In genomic region chr16:45029080-45029479, GRCm38 (mm10) we compare ENCODE assay signal across 25 mouse cellular contexts.
DNase-seq lines count a peak whose midpoint lies in the region; ATAC-seq and TF ChIP-seq lines count a peak whose summit lies in the region.
"Had no signal": no experiment of that assay in that cellular context is flagged by ENCODE, and none has a peak within 500 bp of the region (broad histone marks: within the 10 kb centered on the region; RNA-seq: fewer than 3 reads in every experiment).

No protein-coding gene starts in this region.

- TF ChIP-seq CTCF in liver, postnatal 0 days (IDR thresholded peaks at IDR 0.05; ENCODE audit: low read depth): no peak
- no peak for TF ChIP-seq CTCF in thymus, adult 2 months (IDR thresholded peaks at IDR 0.05; ENCODE audit: borderline replicate concordance, control insufficient read depth, extremely low read depth, insufficient read depth, low read length, poor library complexity)

- no peak for TF ChIP-seq POLR2A in thymus, adult 2 months (IDR thresholded peaks at IDR 0.05; ENCODE audit: control insufficient read depth, extremely low read depth, insufficient read depth, low read length, poor library complexity)

- no peak for TF ChIP-seq EP300 in liver, postnatal 0 days (IDR thresholded peaks at IDR 0.05; ENCODE audit: low read depth)

- peak overlapping the region; percentile 35; the same call in 1 of the 2 replicates for H3K27ac ChIP-seq in liver, postnatal 0 days (ENCODE audit: low read depth)
- no peak overlapping the region for H3K27ac ChIP-seq in thymus, adult 2 months (ENCODE audit: control insufficient read depth, insufficient read depth, low read length)
- no peak overlapping the region for H3K27ac ChIP-seq in forebrain, embryonic 11.5 days (ENCODE audit: low read depth, low read length)
- H3K27ac ChIP-seq: embryonic facial prominence, embryonic 13.5 days; embryonic facial prominence, embryonic 15.5 days; forebrain, embryonic 12.5 days had no signal

- no peak for DNase-seq in liver, postnatal 0 days
- DNase-seq in liver: no peak
- peak; percentile 20 for DNase-seq in adipocyte (ENCODE audit: low spot score)
- no peak for DNase-seq in cerebellum, adult 8-10 months
- DNase-seq in thymus, adult 2 months: no peak
- DNase-seq in forebrain, embryonic 11.5 days (ENCODE audit: low spot score): no peak
- DNase-seq: adrenal gland, postnatal 25 days; B cell, adult 2 months; cerebellum, adult 11-12 months; cerebellum, adult 2 months; cerebellum, adult 9-11 months; cerebellum, postnatal 14 days; cerebellum, postnatal 36 days; embryo, embryonic 11 days had no signal

- no peaks in the 10 kb centered on the region; the same call in 1 of the 2 replicates for H3K4me1 ChIP-seq in liver, postnatal 0 days (ENCODE audit: insufficient read depth)
- H3K4me1 ChIP-seq in thymus, adult 2 months (replicated peaks; ENCODE audit: control insufficient read depth, insufficient read depth, low read length): no peaks in the 10 kb centered on the region
- no peaks in the 10 kb centered on the region for H3K4me1 ChIP-seq in forebrain, embryonic 11.5 days (replicated peaks; ENCODE audit: control insufficient read depth, insufficient read depth, low read length)
- H3K4me1 ChIP-seq: embryonic facial prominence, embryonic 13.5 days; embryonic facial prominence, embryonic 15.5 days; forebrain, embryonic 12.5 days had no signal

- no peaks in the 10 kb centered on the region for H3K9me3 ChIP-seq in liver, postnatal 0 days (ENCODE audit: low read length)
- no peaks in the 10 kb centered on the region for H3K9me3 ChIP-seq in forebrain, embryonic 11.5 days (ENCODE audit: control insufficient read depth, low read length)
- H3K9me3 ChIP-seq: embryonic facial prominence, embryonic 13.5 days; embryonic facial prominence, embryonic 15.5 days; forebrain, embryonic 12.5 days; G1E had no signal

- ATAC-seq in liver, postnatal 0 days: no peak
- 0 out of 2 replicates have a peak, but pooled peaks have one; percentile 13 for ATAC-seq in granulocyte monocyte progenitor cell, adult 5-6 weeks (replicated peaks; ENCODE audit: poor library complexity, severe bottlenecking)
- ATAC-seq in forebrain, embryonic 11.5 days (replicated peaks; ENCODE audit: low FRiP score): no peak
- ATAC-seq: activated CD4-positive, CD25-positive, alpha-beta regulatory T cell, adult 4 months; CD4-positive, CD25-positive, alpha-beta regulatory T cell, adult 4 months; forebrain, embryonic 14.5 days; forebrain, embryonic 16.5 days; Patski had no signal

- no peaks in the 10 kb centered on the region for H3K27me3 ChIP-seq in liver, postnatal 0 days (ENCODE audit: insufficient read depth, low read length)
- no peaks in the 10 kb centered on the region for H3K27me3 ChIP-seq in thymus, adult 2 months (ENCODE audit: control insufficient read depth, insufficient read depth, low read length)
- no peaks in the 10 kb centered on the region for H3K27me3 ChIP-seq in forebrain, embryonic 11.5 days (ENCODE audit: control insufficient read depth, insufficient read depth, low read length)
- H3K27me3 ChIP-seq: CH12.LX; embryonic facial prominence, embryonic 13.5 days; embryonic facial prominence, embryonic 15.5 days; forebrain, embryonic 12.5 days; Patski had no signal

- 72% methylated on average over 5 of the region's 5 CpGs for WGBS in liver, postnatal 0 days (ENCODE audit: insufficient replicate concordance)
- 99% methylated on average over 5 of the region's 5 CpGs for WGBS in thymus, adult 2 months
- WGBS in forebrain, embryonic 11.5 days: 87% methylated on average over 5 of the region's 5 CpGs

- H3K36me3 ChIP-seq in liver, postnatal 0 days (replicated peaks; ENCODE audit: insufficient read depth, low read length): no peaks in the 10 kb centered on the region
- no peaks in the 10 kb centered on the region for H3K36me3 ChIP-seq in thymus, adult 2 months (ENCODE audit: control insufficient read depth, insufficient read depth, low read length)
- H3K36me3 ChIP-seq in forebrain, embryonic 11.5 days (ENCODE audit: control insufficient read depth, insufficient read depth, low read length): no peaks in the 10 kb centered on the region
- H3K36me3 ChIP-seq: embryonic facial prominence, embryonic 13.5 days; embryonic facial prominence, embryonic 15.5 days; forebrain, embryonic 12.5 days; G1E had no signal

- no peak overlapping the region for H3K4me3 ChIP-seq in liver, postnatal 0 days (ENCODE audit: low read depth, low read length)
- H3K4me3 ChIP-seq in thymus, adult 2 months (ENCODE audit: control insufficient read depth, insufficient read depth, low read length): no peak overlapping the region
- no peak overlapping the region for H3K4me3 ChIP-seq in forebrain, embryonic 11.5 days (ENCODE audit: low read depth, low read length)
- H3K4me3 ChIP-seq: embryonic facial prominence, embryonic 13.5 days; embryonic facial prominence, embryonic 15.5 days; forebrain, embryonic 12.5 days had no signal

- no peak overlapping the region for H3K9ac ChIP-seq in liver, postnatal 0 days (replicated peaks)
- no peak overlapping the region for H3K9ac ChIP-seq in forebrain, embryonic 11.5 days (ENCODE audit: low read length)
- H3K9ac ChIP-seq: embryonic facial prominence, embryonic 13.5 days; embryonic facial prominence, embryonic 15.5 days; forebrain, embryonic 12.5 days had no signal

- no peak overlapping the region for H3K4me2 ChIP-seq in liver, postnatal 0 days (ENCODE audit: low read depth, low read length)
- H3K4me2 ChIP-seq in forebrain, embryonic 11.5 days (ENCODE audit: low read depth, low read length, severe bottlenecking): no peak overlapping the region
- H3K4me2 ChIP-seq: embryonic facial prominence, embryonic 13.5 days; embryonic facial prominence, embryonic 15.5 days; forebrain, embryonic 12.5 days had no signal
